Mouse (Mus musculus): ENCODE results near the gene Cd164.
A peak's percentile ranks its signal among the peaks of the same experiment; 100 is the strongest.

Gene Cd164

DNA sequence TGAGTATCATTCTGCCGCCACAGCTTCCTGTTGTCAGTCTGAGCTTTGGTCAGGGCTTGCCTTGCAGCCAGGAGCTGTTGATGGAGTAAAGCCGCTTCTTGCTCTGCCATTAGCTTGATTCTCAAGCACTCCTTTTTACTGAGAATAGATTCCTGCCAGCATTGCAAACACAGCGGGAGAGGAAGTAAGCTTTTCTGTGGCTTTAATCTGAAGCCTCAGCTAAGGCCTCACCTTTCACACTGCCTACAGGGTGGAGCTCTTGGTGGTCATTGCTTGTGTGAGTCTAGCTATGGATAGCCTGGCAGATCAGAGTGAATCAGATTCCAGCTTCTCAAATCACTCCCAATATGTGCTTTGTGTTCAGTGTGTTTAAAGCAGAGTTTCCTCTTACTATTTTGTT, 33.1 kb downstream of the Cd164 start:
- no peak for DNase-seq

DNA sequence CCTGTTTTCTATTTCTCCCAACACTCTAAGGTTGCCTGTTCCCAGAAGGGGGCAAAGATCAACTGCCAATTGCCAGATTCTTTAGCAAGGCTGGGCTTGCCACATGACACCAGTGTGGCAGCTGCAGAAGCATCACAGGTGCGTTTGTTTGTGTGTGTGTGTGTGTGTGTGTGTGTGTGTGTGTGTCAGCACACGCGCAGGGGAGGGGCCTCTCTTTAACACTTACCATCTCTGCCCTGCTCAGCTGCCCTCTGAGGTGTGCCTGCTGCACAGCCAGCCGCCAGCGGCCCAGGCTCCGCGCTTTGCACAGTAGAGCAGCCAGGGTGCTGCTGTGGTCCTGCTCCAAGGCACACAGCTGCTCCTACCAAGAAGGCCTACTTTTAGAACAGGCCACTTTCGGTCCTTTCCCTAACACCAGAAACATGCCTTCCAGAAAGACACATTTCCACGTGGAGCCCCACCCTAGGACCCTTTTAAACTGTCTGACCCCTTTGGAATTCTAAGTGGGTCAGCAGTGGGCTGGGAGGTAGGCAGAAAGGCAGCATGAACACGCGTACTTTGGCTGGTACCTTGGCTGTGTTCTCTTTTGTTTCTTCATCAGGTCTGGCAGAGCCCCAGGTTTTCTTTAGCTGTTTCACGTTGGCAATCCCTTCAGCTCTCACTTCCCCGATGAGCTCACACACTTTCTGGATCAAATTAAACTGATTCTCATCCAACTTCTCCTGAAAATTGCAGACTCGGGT, 33.8 kb downstream of the Cd164 start:
- DNase-seq, result peak; percentile 8 to 34

DNA sequence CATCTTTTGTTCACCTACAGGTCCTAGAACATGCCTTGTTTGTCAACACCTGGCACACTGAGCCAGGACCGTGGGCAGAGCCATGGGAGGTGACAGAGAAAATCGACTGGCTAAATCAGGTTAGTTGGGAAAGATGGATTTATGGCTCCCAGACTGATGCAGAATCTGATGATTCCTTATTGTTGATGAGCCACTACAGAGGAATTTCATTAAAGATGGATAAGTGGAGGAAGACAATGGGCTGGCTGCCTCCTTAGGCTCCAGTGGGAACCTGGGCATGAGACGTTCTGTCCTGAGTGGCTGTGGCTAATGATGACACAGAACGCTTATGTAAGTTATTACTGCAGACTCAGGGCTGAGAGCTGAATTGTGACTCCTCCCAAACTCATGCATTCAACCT, 34.5 kb downstream of the Cd164 start:
- DNase-seq, result peak in 1 of 2 experiments; percentile 9

DNA sequence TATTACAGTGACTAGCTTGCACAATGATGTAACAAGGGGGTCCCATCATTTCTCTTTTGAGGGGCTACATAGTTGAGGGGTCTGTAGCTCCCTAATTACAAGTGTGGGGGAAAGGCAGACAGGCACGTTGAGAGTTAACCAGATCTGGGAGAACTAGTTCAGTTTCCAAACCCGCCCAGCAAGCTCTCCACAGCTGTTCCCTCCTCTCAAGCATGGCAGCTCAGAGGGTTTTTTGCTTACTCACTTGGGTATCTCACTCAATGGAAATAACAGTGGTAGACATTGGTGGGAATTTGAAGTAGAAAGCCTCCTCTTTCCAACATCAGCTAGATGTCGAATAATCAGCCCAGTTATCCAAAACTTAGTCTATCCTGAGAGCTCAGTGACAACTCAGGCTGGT, 35.9 kb downstream of the Cd164 start:
- DNase-seq, result no peak

DNA sequence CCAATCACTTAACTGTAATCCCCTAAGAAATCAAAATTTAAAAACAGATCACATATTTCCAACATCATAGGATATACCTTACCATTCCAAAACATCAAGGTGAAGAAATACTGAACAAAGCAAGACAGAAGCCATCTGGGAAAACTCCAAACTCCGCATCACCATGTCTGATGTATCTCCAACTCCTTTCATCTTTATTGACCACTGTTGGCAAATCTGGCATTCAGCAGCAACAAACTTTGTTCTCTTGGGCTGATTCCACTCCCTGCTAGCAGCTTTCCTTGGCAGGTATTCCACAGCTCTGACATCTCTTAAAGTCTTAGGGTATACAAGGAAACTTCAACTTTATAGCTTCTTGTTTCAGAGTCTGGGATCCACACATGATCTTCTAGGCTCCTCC, 39.2 kb downstream of the Cd164 start:
- DNase-seq, result no peak

DNA sequence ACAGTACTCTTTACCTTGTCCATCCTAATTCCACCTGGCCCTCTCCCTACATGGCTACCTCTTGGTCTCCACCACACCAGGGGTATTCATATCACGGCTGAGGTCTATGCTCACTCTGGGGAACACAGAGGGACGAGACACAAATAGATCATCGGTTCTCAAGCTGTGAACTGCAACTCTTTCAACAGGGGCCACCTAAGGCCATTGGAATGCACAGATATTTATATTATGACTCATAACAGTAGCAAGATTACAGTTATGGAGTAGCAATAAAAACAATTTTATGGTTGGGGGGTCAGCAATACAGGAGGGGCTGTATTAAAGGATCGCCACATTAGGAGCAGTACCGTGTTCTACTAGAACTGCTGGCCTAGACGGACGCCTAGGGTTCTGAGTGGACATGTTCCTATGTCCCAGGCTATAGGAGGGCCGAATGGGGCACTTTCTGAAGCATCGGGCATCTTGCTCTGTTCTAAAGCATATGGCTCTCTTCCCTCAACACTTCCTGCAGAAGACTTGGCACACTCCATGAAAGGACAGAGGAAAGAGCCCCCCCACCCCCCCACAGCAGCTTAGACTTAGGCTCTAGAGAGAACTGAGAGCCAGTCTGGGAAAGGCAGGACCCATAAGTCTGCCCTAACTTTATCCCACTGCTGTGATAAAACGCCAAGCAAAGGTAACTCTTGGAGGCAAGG, 42.6 kb downstream of the Cd164 start:
- DNase-seq, result no peak

DNA sequence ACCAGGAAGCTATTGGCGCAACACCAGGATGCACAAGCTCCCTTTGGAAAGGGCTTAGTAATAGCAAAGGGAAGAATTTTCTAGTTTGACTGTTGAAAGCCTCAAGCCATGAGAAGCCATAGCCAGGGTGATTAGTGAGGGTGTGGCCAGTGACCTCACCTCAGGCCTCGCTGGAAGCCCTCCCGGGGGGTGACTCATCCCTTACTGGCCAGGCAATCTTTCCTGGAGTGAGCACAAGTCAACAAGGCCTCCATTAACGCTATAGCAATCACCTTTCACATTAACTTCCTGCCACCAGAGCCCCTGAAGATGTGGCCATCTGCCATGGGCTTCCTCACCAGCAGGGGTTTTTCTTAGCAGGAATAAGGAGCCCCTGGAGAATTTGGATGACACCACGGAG, 45.9 kb downstream of the Cd164 start:
- DNase-seq, result no peak

DNA sequence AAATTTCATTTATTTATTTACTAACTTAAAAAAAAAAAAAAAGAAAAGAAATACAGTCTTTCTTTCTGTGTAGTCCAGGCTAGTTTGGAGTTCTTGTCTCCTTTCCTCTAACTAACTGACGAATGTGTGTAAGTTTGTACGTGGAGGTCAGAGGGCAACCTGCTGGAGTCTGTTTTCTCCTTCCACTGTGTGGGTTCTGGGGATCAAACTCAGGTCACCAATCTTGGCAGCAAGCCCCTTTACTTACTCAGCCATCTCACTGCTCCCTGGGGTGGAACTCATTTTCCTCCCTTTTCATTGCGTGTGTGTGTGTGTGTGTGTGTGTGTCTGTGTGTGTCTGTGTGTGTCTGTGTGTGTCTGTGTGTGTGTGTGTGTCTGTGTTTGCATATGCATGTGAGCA, 49.1 kb downstream of the Cd164 start:
- DNase-seq, result no peak

DNA sequence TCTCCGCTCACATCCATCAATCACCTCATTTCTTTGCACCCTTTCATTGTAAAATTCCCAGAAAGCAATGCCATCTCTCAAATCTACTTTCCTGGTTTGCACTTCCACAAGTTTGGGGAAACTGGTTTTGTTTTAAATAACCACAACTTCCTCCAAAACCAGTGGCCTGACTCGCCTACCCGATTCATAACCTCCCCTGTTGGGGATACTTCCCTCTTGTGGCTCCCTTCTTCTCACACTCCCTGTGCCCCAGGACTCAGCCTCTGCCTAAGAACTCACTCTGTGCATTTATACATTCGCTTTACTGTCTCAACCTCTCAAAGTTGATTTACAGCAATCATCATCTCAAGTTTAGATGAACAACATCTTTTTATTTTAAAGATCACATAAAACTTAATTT, 51.9 kb downstream of the Cd164 start:
- no peak for DNase-seq

DNA sequence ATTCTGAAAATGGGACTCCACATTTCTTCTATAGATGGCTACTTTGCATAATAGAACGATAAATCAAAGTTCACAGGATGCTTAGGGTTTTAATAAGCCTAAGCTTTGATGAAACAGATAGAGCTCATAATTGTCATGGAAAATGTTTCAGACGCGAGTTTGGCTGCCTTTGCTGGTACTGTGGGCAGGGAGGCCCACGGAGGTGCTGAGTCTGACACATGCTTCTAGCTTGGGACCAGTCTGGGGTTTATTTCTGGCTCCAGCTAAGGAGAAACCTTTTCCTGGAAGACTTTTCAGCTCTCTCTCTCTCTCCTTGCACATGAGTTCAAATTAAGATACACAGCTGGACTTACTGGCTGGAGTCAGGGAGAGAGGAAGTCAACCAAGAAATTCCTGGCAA, 53.1 kb downstream of the Cd164 start:
- no peak for DNase-seq

DNA sequence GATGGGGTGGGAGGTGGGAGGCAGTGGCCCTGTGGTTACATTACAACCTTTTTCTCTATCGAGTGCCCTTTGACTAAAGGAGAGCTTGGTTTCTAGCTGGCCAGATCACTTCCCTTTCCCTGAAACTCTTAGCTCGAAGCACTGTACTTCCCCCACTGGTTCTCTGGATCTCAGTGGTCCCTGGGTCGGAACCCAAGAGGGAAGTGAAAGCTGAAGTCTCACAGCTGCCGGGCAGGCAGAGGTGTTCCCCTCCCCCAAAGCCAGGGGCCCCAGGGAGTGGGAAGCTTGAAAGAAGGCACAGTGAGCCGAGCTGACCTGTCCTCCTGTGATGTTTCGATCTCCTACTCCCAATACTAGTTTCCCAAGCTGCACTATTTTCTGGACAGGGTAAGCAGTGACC, 54.0 kb downstream of the Cd164 start:
- DNase-seq, result no peak

DNA sequence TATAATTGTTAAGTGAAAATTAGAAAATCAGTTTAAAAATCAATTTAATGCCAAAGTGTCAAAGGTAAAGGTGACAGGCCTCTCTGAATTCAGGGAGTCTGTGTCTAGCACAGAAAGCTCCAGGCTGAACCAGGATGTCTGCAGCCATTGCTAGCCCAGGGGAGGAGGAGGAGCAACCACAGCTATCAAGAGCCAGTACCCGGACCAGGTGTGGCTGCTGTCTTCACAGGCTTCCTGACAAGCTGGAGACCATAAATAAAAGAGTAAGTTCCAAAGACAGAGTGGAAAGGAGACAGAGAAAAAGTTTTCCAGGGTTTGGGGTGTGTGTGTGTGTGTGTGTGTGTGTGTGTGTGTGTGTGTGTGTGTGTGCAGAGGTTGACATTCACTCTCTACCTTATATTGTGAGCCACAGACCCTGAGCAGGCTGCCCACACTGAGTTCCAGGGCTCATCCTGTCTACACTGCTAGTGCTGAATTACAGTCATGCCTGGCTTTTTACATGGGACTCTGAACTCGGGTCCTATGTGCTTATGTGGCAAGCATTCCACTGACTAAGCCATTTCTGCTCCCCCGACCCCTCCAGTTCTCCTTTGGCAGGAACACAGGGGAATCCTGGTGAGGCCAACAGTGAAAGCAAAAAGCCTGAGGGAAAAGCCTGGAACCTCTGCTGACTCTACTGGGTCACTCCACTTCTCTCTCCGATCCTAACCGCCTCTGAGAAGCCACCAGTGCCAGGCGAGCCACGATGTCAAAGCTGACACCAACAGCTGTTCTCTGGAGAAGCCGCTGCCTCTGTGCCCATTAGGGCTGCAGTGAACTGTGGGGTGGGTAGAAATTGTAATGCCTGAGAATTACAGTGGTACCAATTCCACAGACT, 56.5 kb downstream of the Cd164 start:
- no peak for DNase-seq

DNA sequence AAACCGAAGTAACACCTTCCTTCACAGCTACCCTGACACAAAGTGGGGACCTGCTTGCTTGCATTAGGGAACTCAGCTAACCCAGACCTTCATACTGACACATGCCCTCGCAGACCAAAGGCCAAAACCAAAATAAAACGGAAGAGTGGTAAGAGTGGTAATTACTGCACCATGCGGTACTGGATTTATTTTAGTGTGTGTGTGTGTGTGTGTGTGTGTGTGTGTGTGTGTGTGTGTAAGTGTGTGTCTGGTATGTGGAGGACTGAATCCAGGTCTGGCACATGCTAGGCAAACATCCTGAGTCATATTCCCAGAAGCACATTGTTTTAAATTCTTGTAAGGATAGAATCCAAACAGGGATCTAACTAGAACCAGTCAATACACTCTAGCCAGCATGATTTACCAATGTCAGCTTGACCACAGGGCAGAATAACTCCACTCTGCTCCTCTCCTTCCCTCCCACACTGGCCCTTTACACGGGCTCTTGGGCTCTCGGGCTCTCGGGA, 57.2 kb downstream of the Cd164 start:
- DNase-seq, result no peak

DNA sequence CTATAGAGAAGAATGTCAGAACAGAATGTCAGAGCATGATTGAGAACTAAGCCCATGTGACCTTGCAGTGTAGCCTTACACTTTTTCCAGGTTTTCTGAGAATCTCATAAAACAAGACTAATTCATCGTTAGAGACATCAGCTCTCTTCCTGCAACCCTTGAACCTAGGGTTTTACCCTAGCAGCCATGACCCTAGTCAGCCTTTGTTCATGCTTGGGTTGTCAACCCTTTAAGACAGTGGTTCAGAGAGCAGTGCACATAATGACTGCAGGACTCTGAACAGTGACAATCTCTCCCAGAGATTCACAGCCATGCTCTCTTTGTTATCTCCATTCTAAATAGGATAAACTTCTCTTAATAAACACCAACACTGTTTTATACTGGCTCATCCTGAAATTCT, 59.3 kb downstream of the Cd164 start:
- no peak for DNase-seq

DNA sequence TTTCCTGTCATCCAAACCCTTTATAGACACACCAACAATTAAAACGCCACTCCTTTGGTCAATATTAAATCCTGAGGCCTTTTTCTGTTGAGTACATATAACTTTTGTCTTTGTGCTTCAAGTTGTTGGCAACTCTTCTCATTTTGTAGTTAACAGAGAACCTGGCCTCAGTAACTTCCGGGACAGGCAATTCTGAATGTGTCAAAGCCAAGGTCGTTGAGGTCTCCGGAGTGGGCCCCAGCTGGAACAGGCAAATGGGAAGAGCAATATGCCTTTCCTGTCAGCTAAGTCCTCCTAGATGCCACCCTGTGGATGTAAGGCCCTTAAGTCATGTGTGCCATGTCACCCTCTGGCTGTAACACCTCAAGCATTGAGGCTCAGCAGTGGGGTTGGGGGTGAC, 61.2 kb downstream of the Cd164 start:
- no peak for DNase-seq
